Mouse (Mus musculus) stomach, embryonic 14.5 days (tissue): ENCODE results near the gene Col13a1. TPM values are rescaled to one million over a fixed set of nuclear protein-coding genes. Genes with fewer than 3 reads are reported as not detected.

Source experiments
- ATAC-seq: fragments of 200-750 bp; cut with Nextera tagmentation; 2 replicates; pipeline ENCODE4 v1.8.0; 2017; ENCODE audit warnings: low read depth, moderate TSS enrichment; ENCODE audit not compliant: insufficient number of reproducible peaks, insufficient read depth, low FRiP score
- H3K27ac ChIP-seq: fragments of 300-500 bp; sonication (generic); 2 replicates; pipeline ENCODE4 v1.5.1; 2014; ENCODE audit warnings: mild to moderate bottlenecking, low read length, moderate library complexity, mixed read lengths
- H3K27me3 ChIP-seq: fragments of 300-500 bp; sonication (generic); 2 replicates; pipeline ENCODE4 v1.6.1; 2014; ENCODE audit warnings: low read length, control low read depth, mixed read lengths; ENCODE audit not compliant: control insufficient read depth, insufficient read depth
- H3K36me3 ChIP-seq: fragments of 300-500 bp; sonication (generic); 2 replicates; pipeline ENCODE4 v1.6.1; 2014; ENCODE audit warnings: mild to moderate bottlenecking, control low read depth, low read length, moderate library complexity, mixed read lengths; ENCODE audit not compliant: control insufficient read depth, insufficient read depth
- H3K4me1 ChIP-seq: fragments of 300-500 bp; sonication (generic); 2 replicates; pipeline ENCODE4 v1.6.1; 2014; ENCODE audit warnings: low read length, control low read depth, mixed read lengths; ENCODE audit not compliant: control insufficient read depth, insufficient read depth
- H3K4me2 ChIP-seq: fragments of 300-500 bp; sonication (generic); replicated peaks from 2 replicates; pipeline ENCODE4 v1.6.1; 2014; ENCODE audit warnings: low read depth, low read length, control low read depth
- H3K4me3 ChIP-seq: fragments of 300-500 bp; sonication (generic); 2 replicates; pipeline ENCODE4 v1.5.1; 2014; ENCODE audit warnings: low read depth, low read length, control low read depth
- H3K9ac ChIP-seq: fragments of 300-500 bp; sonication (generic); replicated peaks from 2 replicates; pipeline ENCODE4 v1.6.1; 2014; ENCODE audit warnings: low read depth, mild to moderate bottlenecking, control low read depth, low read length, moderate library complexity, mixed read lengths
- H3K9me3 ChIP-seq: fragments of 300-500 bp; sonication (generic); 2 replicates; pipeline ENCODE4 v1.6.1; 2016; ENCODE audit warnings: low read depth, low read length, control low read depth; ENCODE audit not compliant: control insufficient read depth
- WGBS: fragments of 180-500 bp; shearing (Covaris S2); extraction: QIAGEN DNeasy Blood & Tissue Kit; methylation state at CpG from one replicate; pipeline ENCODE4 v1.1.7; 2014; 5-methylcytosine and 5-hydroxymethylcytosine counted together
- polyA plus RNA-seq: library from polyadenylated mRNA; unstranded; fragments of >200 nt; fragmentation: Nextera tagmentation; extraction: Ambion mirVana; gene quantifications from 2 replicates; pipeline ENCODE4 v1.2.1, GENCODE M21; 2014

The Col13a1 gene
- polyA plus RNA-seq, 1 experiment from 2014 or later, result 2.6 TPM

- 75% methylated on average over 5 of the region's 5 CpGs for WGBS
- H3K36me3 ChIP-seq, result no peaks in the 10 kb centered on the region
- no peak overlapping the region for H3K9ac ChIP-seq
- no peaks in the 10 kb centered on the region for H3K9me3 ChIP-seq
- H3K4me3 ChIP-seq, result no peak overlapping the region
- ATAC-seq, result no peak
- no peak overlapping the region for H3K4me2 ChIP-seq
- H3K27me3 ChIP-seq, result no peaks in the 10 kb centered on the region
- H3K4me1 ChIP-seq, result 0 out of 2 replicates have a peak, but pooled peaks cover 4% of the 10 kb centered on the region
- no peak overlapping the region for H3K27ac ChIP-seq
These were observed 25.0 kb downstream of the Col13a1 start for GRCm38 (mm10) chr10:61953916-61954315.

GRCm38 (mm10) chr10:61949542-61949941 lies 29.4 kb downstream of the Col13a1 start:
- 50% methylated on average over 6 of the region's 6 CpGs for WGBS
- H3K4me1 ChIP-seq, result 0 out of 2 replicates have a peak, but pooled peaks cover 4% of the 10 kb centered on the region
- no peak overlapping the region for H3K27ac ChIP-seq
- H3K4me3 ChIP-seq, result no peak overlapping the region
- H3K9ac ChIP-seq, result no peak overlapping the region
- H3K4me2 ChIP-seq, result no peak overlapping the region
- H3K36me3 ChIP-seq, result no peaks in the 10 kb centered on the region
- no peaks in the 10 kb centered on the region for H3K9me3 ChIP-seq
- peak; percentile 79; the same call in 1 of the 2 replicates for ATAC-seq
- no peaks in the 10 kb centered on the region for H3K27me3 ChIP-seq

GRCm38 (mm10) chr10:61944386-61944785 lies 34.5 kb downstream of the Col13a1 start:
- H3K36me3 ChIP-seq, result no peaks in the 10 kb centered on the region
- no peak for ATAC-seq
- H3K27me3 ChIP-seq, result no peaks in the 10 kb centered on the region
- 0 out of 2 replicates have a peak, but pooled peaks cover 4% of the 10 kb centered on the region for H3K4me1 ChIP-seq
- WGBS, result 88% methylated on average over 2 of the region's 2 CpGs
- no peak overlapping the region for H3K9ac ChIP-seq
- no peak overlapping the region for H3K4me2 ChIP-seq
- H3K9me3 ChIP-seq, result no peaks in the 10 kb centered on the region
- H3K4me3 ChIP-seq, result no peak overlapping the region
- H3K27ac ChIP-seq, result no peak overlapping the region

- WGBS, result 34% methylated on average over 10 of the region's 10 CpGs
- ATAC-seq, result no peak
- no peak overlapping the region for H3K27ac ChIP-seq
- no peaks in the 10 kb centered on the region for H3K4me1 ChIP-seq
- no peak overlapping the region for H3K9ac ChIP-seq
- H3K4me3 ChIP-seq, result no peak overlapping the region
- H3K4me2 ChIP-seq, result no peak overlapping the region
- H3K36me3 ChIP-seq, result no peaks in the 10 kb centered on the region
- H3K9me3 ChIP-seq, result no peaks in the 10 kb centered on the region
- H3K27me3 ChIP-seq, result no peaks in the 10 kb centered on the region
These were observed 35.4 kb downstream of the Col13a1 start for GRCm38 (mm10) chr10:61943480-61943879.

- no peak for ATAC-seq
- WGBS, result 44% methylated on average over 2 of the region's 2 CpGs
- H3K36me3 ChIP-seq, result no peaks in the 10 kb centered on the region
- no peaks in the 10 kb centered on the region for H3K9me3 ChIP-seq
- H3K4me2 ChIP-seq, result no peak overlapping the region
- H3K27ac ChIP-seq, result no peak overlapping the region
- no peak overlapping the region for H3K4me3 ChIP-seq
- no peaks in the 10 kb centered on the region for H3K4me1 ChIP-seq
- no peak overlapping the region for H3K9ac ChIP-seq
- no peaks in the 10 kb centered on the region for H3K27me3 ChIP-seq
These were observed 36.2 kb downstream of the Col13a1 start for GRCm38 (mm10) chr10:61942719-61943118.

- Histone ChIP-seq H3K27ac (peak overlapping the region; percentile 48; the same call in 1 of the 2 replicates), H3K9ac (no peak overlapping the region), H3K9me3 (no peaks in the 10 kb centered on the region; the same call in 1 of the 2 replicates), H3K27me3 (no peaks in the 10 kb centered on the region), H3K36me3 (no peaks in the 10 kb centered on the region), H3K4me2 (peak overlapping the region; percentile 46), H3K4me3 (peak overlapping the region; percentile 3; the same call in 1 of the 2 replicates), H3K4me1 (peaks cover 20% of the 10 kb centered on the region)
- WGBS, result 3% methylated on average over 28 of the region's 28 CpGs
- peak; percentile 61; the same call in 1 of the 2 replicates for ATAC-seq
These were observed 42.4 kb downstream of the Col13a1 start for GRCm38 (mm10) chr10:61936211-61937121.

GRCm38 (mm10) chr10:61931678-61932077 lies 47.2 kb downstream of the Col13a1 start:
- Histone ChIP-seq H3K4me1 (peaks cover 26% of the 10 kb centered on the region), H3K4me2 (no peak overlapping the region), H3K27ac (no peak overlapping the region; the same call in 1 of the 2 replicates), H3K4me3 (no peak overlapping the region), H3K36me3 (no peaks in the 10 kb centered on the region), H3K27me3 (no peaks in the 10 kb centered on the region), H3K9me3 (no peaks in the 10 kb centered on the region; the same call in 1 of the 2 replicates), H3K9ac (no peak overlapping the region)
- 41% methylated on average over 6 of the region's 6 CpGs for WGBS
- no peak for ATAC-seq

GRCm38 (mm10) chr10:61929901-61930300 lies 49.0 kb downstream of the Col13a1 start:
- no peaks in the 10 kb centered on the region; the same call in 1 of the 2 replicates for H3K9me3 ChIP-seq
- H3K4me2 ChIP-seq, result no peak overlapping the region
- H3K4me3 ChIP-seq, result no peak overlapping the region
- H3K27ac ChIP-seq, result no peak overlapping the region
- no peaks in the 10 kb centered on the region for H3K27me3 ChIP-seq
- WGBS, result 70% methylated on average over 6 of the region's 6 CpGs
- H3K9ac ChIP-seq, result no peak overlapping the region
- peaks cover 14% of the 10 kb centered on the region for H3K4me1 ChIP-seq
- H3K36me3 ChIP-seq, result no peaks in the 10 kb centered on the region
- no peak for ATAC-seq
